In the genomic region with DNA sequence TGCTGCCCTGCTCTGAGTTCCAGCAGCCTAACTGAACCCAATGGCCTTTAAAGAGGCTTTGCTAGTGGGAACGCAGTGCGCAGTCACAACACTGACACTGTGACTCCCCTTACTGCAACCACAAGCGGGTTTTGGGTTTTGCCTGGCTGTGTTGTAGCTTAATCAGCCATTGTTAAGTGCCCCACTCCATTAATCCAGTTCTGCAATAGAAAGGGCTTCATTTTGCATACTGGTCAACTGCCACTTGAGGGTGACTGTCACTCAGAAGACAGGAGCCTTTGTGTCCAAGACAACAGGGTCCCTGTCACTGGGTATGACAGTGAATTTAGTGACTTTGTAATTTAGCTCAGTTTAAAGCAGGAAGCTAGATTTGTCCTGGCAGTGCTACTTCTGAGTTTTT, we compare ENCODE assay signal across 20 mouse cellular contexts. TPM values are rescaled to one million over a fixed set of nuclear protein-coding genes. Genes with fewer than 3 reads are reported as not detected.
DNase-seq lines count a peak whose midpoint lies in the region; ATAC-seq and TF ChIP-seq lines count a peak whose summit lies in the region.
"Had no signal": no experiment of that assay in that cellular context is flagged by ENCODE, and none has a peak within 500 bp of the region (broad histone marks: within the 10 kb centered on the region; RNA-seq: fewer than 3 reads in every experiment).

No protein-coding gene starts in this region.

- no peak overlapping the region for H3K4me3 ChIP-seq in gastrocnemius, adult 2 months
- H3K4me3 ChIP-seq in midbrain, embryonic 12.5 days, result no peak overlapping the region
- no peak overlapping the region for H3K4me3 ChIP-seq in midbrain, embryonic 16.5 days (ENCODE audit: low read depth, low read length)
- H3K4me3 ChIP-seq: embryonic facial prominence, embryonic 12.5 days had no signal

- peak; percentile 74 for ATAC-seq in midbrain, embryonic 12.5 days (ENCODE audit: low FRiP score, low read depth)
- ATAC-seq in midbrain, embryonic 16.5 days, result no peak
- 0 out of 2 replicates have a peak, but pooled peaks have one; percentile 22 for ATAC-seq in granulocyte monocyte progenitor cell, adult 5-6 weeks (replicated peaks; ENCODE audit: poor library complexity, severe bottlenecking)
- no peak for ATAC-seq in inflammation-experienced regulatory T-cells, adult 6 months

- H3K9ac ChIP-seq in midbrain, embryonic 12.5 days (replicated peaks), result no peak overlapping the region
- H3K9ac ChIP-seq in midbrain, embryonic 16.5 days (ENCODE audit: low read depth, low read length), result no peak overlapping the region
- H3K9ac ChIP-seq: embryonic facial prominence, embryonic 12.5 days had no signal

- no peak overlapping the region for H3K4me2 ChIP-seq in midbrain, embryonic 12.5 days (replicated peaks)
- H3K4me2 ChIP-seq in midbrain, embryonic 16.5 days (ENCODE audit: low read length), result no peak overlapping the region
- H3K4me2 ChIP-seq: embryonic facial prominence, embryonic 12.5 days; heart, embryonic 11.5 days had no signal

- no peak for DNase-seq in gastrocnemius, adult 2 months
- DNase-seq in gastrocnemius, postnatal 4 days (ENCODE audit: low spot score in 2 of 2), result no peak
- no peak for DNase-seq in left cerebral cortex, adult 11 months (ENCODE audit: low spot score)
- DNase-seq in urinary bladder, postnatal 4 days (ENCODE audit: low spot score in 2 of 2), result no peak
- DNase-seq: B cell, adult 2 months; cerebellum, adult 11-12 months; heart, postnatal 36 days; kidney, adult 18-20 months; kidney, postnatal 36 days; liver; lung, adult 2 months; lung, postnatal 4 days; right cerebral cortex, postnatal 25 days; thymus, postnatal 4 days had no signal

- H3K9me3 ChIP-seq in midbrain, embryonic 12.5 days, result no peaks in the 10 kb centered on the region
- H3K9me3 ChIP-seq in midbrain, embryonic 16.5 days (replicated peaks; ENCODE audit: control insufficient read depth, low read length, poor library complexity, severe bottlenecking), result no peaks in the 10 kb centered on the region
- H3K9me3 ChIP-seq: embryonic facial prominence, embryonic 12.5 days had no signal

- peaks cover 22% of the 10 kb centered on the region for H3K27me3 ChIP-seq in midbrain, embryonic 12.5 days
- H3K27me3 ChIP-seq in midbrain, embryonic 16.5 days (ENCODE audit: control insufficient read depth, insufficient read depth, low read depth, low read length), result no peaks in the 10 kb centered on the region
- H3K27me3 ChIP-seq: embryonic facial prominence, embryonic 12.5 days had no signal

- WGBS in midbrain, embryonic 12.5 days, result 16% methylated on average over 3 of the region's 3 CpGs
- 13% methylated on average over 3 of the region's 3 CpGs for WGBS in midbrain, embryonic 16.5 days

- H3K27ac ChIP-seq in gastrocnemius, adult 2 months, result peak overlapping the region; percentile 56
- H3K27ac ChIP-seq in midbrain, embryonic 12.5 days (replicated peaks), result no peak overlapping the region
- no peak overlapping the region for H3K27ac ChIP-seq in midbrain, embryonic 16.5 days (ENCODE audit: low read length)
- H3K27ac ChIP-seq: embryonic facial prominence, embryonic 12.5 days had no signal

- TF ChIP-seq CTCF in gastrocnemius, adult 2 months (IDR thresholded peaks at IDR 0.05), result no peak

- peaks cover 60% of the 10 kb centered on the region for H3K4me1 ChIP-seq in midbrain, embryonic 12.5 days
- peaks cover 50% of the 10 kb centered on the region for H3K4me1 ChIP-seq in midbrain, embryonic 16.5 days (ENCODE audit: control insufficient read depth, insufficient read depth, low read length)

- no peaks in the 10 kb centered on the region for H3K36me3 ChIP-seq in midbrain, embryonic 12.5 days
- H3K36me3 ChIP-seq in midbrain, embryonic 16.5 days (ENCODE audit: control insufficient read depth, insufficient read depth, low read length), result no peaks in the 10 kb centered on the region
- H3K36me3 ChIP-seq: embryonic facial prominence, embryonic 12.5 days had no signal

- intact Hi-C loops in gastrocnemius, adult 2 months (cut with DNase I), result no loop called here

RNA-seq across cellular contexts. Expression of gene Trio, which starts 23.1 kb away (rescaled TPM):
- 10 to 100 TPM; 35.3 to 43.2 TPM for total RNA-seq in gastrocnemius, adult 2 months (2021)
- total RNA-seq in gastrocnemius, postnatal 4 days (2021), result 100 to 1,000 TPM; 159 to 162 TPM
- 38.3 and 38.7 TPM in 2 replicates for polyA plus RNA-seq in midbrain, embryonic 12.5 days (2016; fragmentation: Nextera tagmentation; extraction: Ambion mirVana)
- polyA plus RNA-seq in midbrain, embryonic 16.5 days (2015; fragmentation: Nextera tagmentation; extraction: Ambion mirVana), result 37.5 and 45.9 TPM in 2 replicates
- total RNA-seq in granulocyte monocyte progenitor cell, adult 5-6 weeks (2014; fragmentation: Nextera tagmentation), result 30.3 and 40.2 TPM in 2 replicates
- total RNA-seq in granulocyte monocyte progenitor cell, adult 5-6 weeks (2017), result 21.1 and 25.9 TPM in 2 replicates
- 1 to 10 TPM; 3.1 to 9.4 (median 9.0) TPM for polyA plus RNA-seq in inflammation-experienced regulatory T-cells, adult 6 months (2017; shearing (Covaris generic))

Comparison
In these comparisons a context has a peak if more than half of its experiments do, and no peak if none do; other contexts are left out.
1. ATAC-seq: peak in midbrain, embryonic 12.5 days (single experiment) and granulocyte monocyte progenitor cell, adult 5-6 weeks (single experiment); none in midbrain, embryonic 16.5 days (single experiment) and inflammation-experienced regulatory T-cells, adult 6 months (single experiment).